Mouse (Mus musculus) liver, adult 10 weeks (tissue): ENCODE data around the gene Sox15. TPM values are rescaled to one million over a fixed set of nuclear protein-coding genes. Genes with fewer than 3 reads are reported as not detected.

ENCODE experiments used
- polyA plus RNA-seq: library from polyadenylated mRNA; stranded (reverse); fragments of 350-450 nt; fragmentation: Illumina TruSeq; extraction: RNeasy Lipid Tissue Mini Kit (QIAGEN cat#74804); gene quantifications from one replicate; pipeline ENCODE4 v1.2.3, GENCODE M21; 2014; ENCODE audit warnings: low read depth, low replicate concordance

Sox15 gene
- polyA plus RNA-seq: not detected

GRCm38 (mm10) chr11:69655264-69656064, at the start of gene Sox15:
TSS of gene Sox15 (plus strand) at chr11:69655314.

GRCm38 (mm10) chr11:69605726-69606490, 49.2 kb upstream of the Sox15 start, which contains the start of gene Atp1b2:
TSS of gene Atp1b2 (minus strand) at chr11:69605942.

GRCm38 (mm10) chr11:69617805-69618204, 37.3 kb upstream of the Sox15 start, which contains the start of gene Shbg:
TSS of gene Shbg (minus strand) at chr11:69617905.

GRCm38 (mm10) chr11:69621571-69622268, 33.4 kb upstream of the Sox15 start, which contains the start of gene Sat2:
TSS of gene Sat2 (plus strand) at chr11:69622024.

GRCm38 (mm10) chr11:69632284-69633089, 22.6 kb upstream of the Sox15 start, which contains the start of gene Fxr2:
TSS of gene Fxr2 (plus strand) at chr11:69632990.

GRCm38 (mm10) chr11:69662213-69662966, 7.3 kb downstream of the Sox15 start, which contains the start of gene Mpdu1:
TSS of gene Mpdu1 (minus strand) at chr11:69662642.

GRCm38 (mm10) chr11:69665961-69666664, 11.0 kb downstream of the Sox15 start, which contains the start of gene Cd68:
TSS of gene Cd68 (minus strand) at chr11:69666153.

GRCm38 (mm10) chr11:69672211-69672706, 17.1 kb downstream of the Sox15 start, which contains the start of gene Eif4a1:
TSS of gene Eif4a1 (minus strand) at chr11:69672423.

GRCm38 (mm10) chr11:69681314-69682208, 26.4 kb downstream of the Sox15 start, which contains the start of gene Senp3:
TSS of gene Senp3 (minus strand) at chr11:69682084.

GRCm38 (mm10) chr11:69685526-69686148, 30.5 kb downstream of the Sox15 start, which contains the start of gene Tnfsf13:
TSS of gene Tnfsf13 (minus strand) at chr11:69685784.

GRCm38 (mm10) chr11:69695361-69696181, 40.5 kb downstream of the Sox15 start, which contains the start of the genes Tnfsf12 and Tnfsfm13:
TSS of gene Tnfsf12 (minus strand) at chr11:69695849.
TSS of gene Tnfsfm13 (minus strand) at chr11:69696098.

Other genes with a start within 250 kb of the Sox15 start
- gene Kdm6b, start 241.6 kb upstream of the Sox15 start, polyA plus RNA-seq: 1.9 TPM
- not detected for gene Dnah2, start 106.2 kb upstream of the Sox15 start, polyA plus RNA-seq
- not detected for gene Efnb3, start 95.1 kb upstream of the Sox15 start, polyA plus RNA-seq
- gene Wrap53, start 75.1 kb upstream of the Sox15 start, polyA plus RNA-seq: 1.1 TPM
- gene Trp53, start 75.0 kb upstream of the Sox15 start, polyA plus RNA-seq: 3.8 TPM
- 0.13 TPM for gene Atp1b2, start 49.4 kb upstream of the Sox15 start, polyA plus RNA-seq
- not detected for gene Shbg, start 37.4 kb upstream of the Sox15 start, polyA plus RNA-seq
- 8.5 TPM for gene Sat2, start 33.3 kb upstream of the Sox15 start, polyA plus RNA-seq
- 7.8 TPM for gene Fxr2, start 22.3 kb upstream of the Sox15 start, polyA plus RNA-seq
- gene Mpdu1, start 7.3 kb downstream of the Sox15 start, polyA plus RNA-seq: 22.1 TPM
- gene Cd68, start 10.8 kb downstream of the Sox15 start, polyA plus RNA-seq: 3.8 TPM
- 340 TPM for gene Eif4a1, start 17.1 kb downstream of the Sox15 start, polyA plus RNA-seq
- 33.7 TPM for gene Senp3, start 26.8 kb downstream of the Sox15 start, polyA plus RNA-seq
- 2.8 TPM for gene Tnfsf13, start 30.5 kb downstream of the Sox15 start, polyA plus RNA-seq
- gene Tnfsf12, start 40.5 kb downstream of the Sox15 start, polyA plus RNA-seq: 1.5 TPM
- gene Tnfsfm13, start 40.8 kb downstream of the Sox15 start, polyA plus RNA-seq: not detected
- gene Polr2a, start 103.3 kb downstream of the Sox15 start, polyA plus RNA-seq: 7.7 TPM
- gene Slc35g3, start 106.7 kb downstream of the Sox15 start, polyA plus RNA-seq: not detected
- 4.1 TPM for gene Zbtb4, start 110.6 kb downstream of the Sox15 start, polyA plus RNA-seq
- 0.58 TPM for gene Chrnb1, start 140.6 kb downstream of the Sox15 start, polyA plus RNA-seq
- 0.29 TPM for gene Fgf11, start 146.5 kb downstream of the Sox15 start, polyA plus RNA-seq
- 3.6 TPM for gene Tmem102, start 150.3 kb downstream of the Sox15 start, polyA plus RNA-seq
- gene Gm39566, start 160.0 kb downstream of the Sox15 start, polyA plus RNA-seq: not detected
- gene Spem2, start 163.2 kb downstream of the Sox15 start, polyA plus RNA-seq: not detected
- not detected for gene Spem1, start 166.9 kb downstream of the Sox15 start, polyA plus RNA-seq
- gene Nlgn2, start 182.5 kb downstream of the Sox15 start, polyA plus RNA-seq: 0.11 TPM
- gene Tmem256, start 183.2 kb downstream of the Sox15 start, polyA plus RNA-seq: 58.8 TPM
- 1.1 TPM for gene Plscr3, start 191.1 kb downstream of the Sox15 start, polyA plus RNA-seq
- gene Tnk1, start 203.4 kb downstream of the Sox15 start, polyA plus RNA-seq: not detected
- not detected for gene Tmem95, start 222.7 kb downstream of the Sox15 start, polyA plus RNA-seq
- gene Kctd11, start 226.1 kb downstream of the Sox15 start, polyA plus RNA-seq: 0.42 TPM
- 0.40 TPM for gene Acap1, start 240.2 kb downstream of the Sox15 start, polyA plus RNA-seq
- gene 2810408A11Rik, start 245.7 kb downstream of the Sox15 start, polyA plus RNA-seq: not detected
- 3.0 TPM for gene Neurl4, start 245.8 kb downstream of the Sox15 start, polyA plus RNA-seq